Mouse (Mus musculus): ENCODE measurements at regions not wholly inside any gene's neighbourhood (a gene's known extent, or its start where the extent isn't known, plus 50 kb on each side); places are given as distances from the start of the nearest gene placed in this dataset.

- no peak for DNase-seq
Measured at GRCm38 (mm10) chr13:110690501-110691255, 295.8 kb downstream of the Plk2 start.

- DNase-seq: no peak
Measured at GRCm38 (mm10) chr13:110692696-110693095, 297.9 kb downstream of the Plk2 start.

- no peak for DNase-seq
Measured at GRCm38 (mm10) chr13:110694876-110695275, 300.0 kb downstream of the Plk2 start.

GRCm38 (mm10) chr13:110696549-110696948 lies 301.7 kb downstream of the Plk2 start:
- no peak for DNase-seq

- peak; percentile 46 for DNase-seq
Measured at GRCm38 (mm10) chr13:110704261-110704660, 309.4 kb downstream of the Plk2 start.

GRCm38 (mm10) chr13:110710847-110711246 lies 316.0 kb downstream of the Plk2 start:
- no peak for DNase-seq

GRCm38 (mm10) chr13:110712527-110712926 lies 317.7 kb downstream of the Plk2 start:
- DNase-seq: no peak

GRCm38 (mm10) chr13:110722170-110722569 lies 327.3 kb downstream of the Plk2 start:
- peak; percentile 19 for DNase-seq

GRCm38 (mm10) chr13:110722752-110723151 lies 327.9 kb downstream of the Plk2 start:
- DNase-seq: no peak

- no peak for DNase-seq
Measured at GRCm38 (mm10) chr13:110724836-110725235, 330.0 kb downstream of the Plk2 start.

- DNase-seq: no peak
Measured at GRCm38 (mm10) chr13:110725821-110726220, 331.0 kb downstream of the Plk2 start.

- DNase-seq: no peak
Measured at GRCm38 (mm10) chr13:110735511-110735910, 340.7 kb downstream of the Plk2 start.

GRCm38 (mm10) chr13:110741576-110742206 lies 346.8 kb downstream of the Plk2 start:
- peak; percentile 35 for DNase-seq

- DNase-seq: no peak
Measured at GRCm38 (mm10) chr13:110747223-110747868, 352.5 kb downstream of the Plk2 start.

- DNase-seq: no peak
Measured at GRCm38 (mm10) chr13:110752746-110753145, 357.9 kb downstream of the Plk2 start.

GRCm38 (mm10) chr13:110754548-110754947 lies 359.7 kb downstream of the Plk2 start:
- DNase-seq: peak; percentile 57

- DNase-seq: no peak
Measured at GRCm38 (mm10) chr13:110756877-110757276, 362.0 kb downstream of the Plk2 start.

- DNase-seq: no peak
Measured at GRCm38 (mm10) chr13:110769210-110769609, 374.4 kb downstream of the Plk2 start.

- peak; percentile 59 for DNase-seq
Measured at GRCm38 (mm10) chr13:110775251-110775650, 380.4 kb downstream of the Plk2 start.

- DNase-seq: no peak
Measured at GRCm38 (mm10) chr13:110784162-110784785, 389.4 kb downstream of the Plk2 start.

- DNase-seq: no peak
Measured at GRCm38 (mm10) chr13:110784822-110785221, 390.0 kb downstream of the Plk2 start.

GRCm38 (mm10) chr13:110798313-110798712 lies 403.5 kb downstream of the Plk2 start:
- DNase-seq: no peak

GRCm38 (mm10) chr13:110802841-110803240 lies 408.0 kb downstream of the Plk2 start:
- DNase-seq: no peak
